Mouse (Mus musculus): ENCODE results near the gene Lcn2. TPM values are rescaled to one million over a fixed set of nuclear protein-coding genes. Genes with fewer than 3 reads are reported as not detected.

Gene Lcn2
- total and polyA plus RNA-seq, 3 experiments, result not detected

DNA sequence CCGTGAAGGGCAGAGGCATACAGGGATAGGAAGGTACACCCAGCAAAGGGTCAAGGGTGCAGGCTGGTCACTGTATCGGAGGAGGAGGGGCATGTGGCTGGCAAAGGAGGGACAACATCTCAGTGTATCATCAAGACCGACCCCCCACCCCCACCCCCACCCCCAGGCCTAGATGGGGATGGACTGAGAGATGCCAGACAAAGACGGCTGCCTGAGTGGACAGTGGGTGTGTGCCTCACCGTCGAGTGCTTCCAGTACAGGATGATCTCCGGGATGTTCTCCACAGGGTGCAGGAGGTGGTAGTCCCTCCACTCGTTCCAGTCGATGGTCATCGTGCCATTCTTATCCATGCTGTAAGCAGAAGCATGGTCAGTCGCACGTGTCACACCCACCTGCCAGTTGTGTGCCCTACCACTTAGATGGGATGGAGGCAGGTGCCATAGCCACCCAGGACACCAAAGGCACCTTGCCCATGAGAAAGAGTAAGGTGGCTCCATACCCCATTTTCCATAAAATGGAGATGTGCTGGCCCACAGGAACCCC, 32.1 kb upstream of the Lcn2 start:
- Histone ChIP-seq H3K27ac (ENCODE audit: insufficient read depth, low read depth) (no peak overlapping the region), H3K27me3 (replicated peaks) (no peaks in the 10 kb centered on the region), H3K9me3 (replicated peaks; ENCODE audit: low read length) (no peaks in the 10 kb centered on the region), H3K4me2 (ENCODE audit: insufficient read depth, low read depth, poor library complexity, severe bottlenecking) (no peak overlapping the region), H3K9ac (ENCODE audit: insufficient read depth, low read depth) (no peak overlapping the region), H3K4me1 (ENCODE audit: control insufficient read depth in 1 of 2, insufficient read depth in 2 of 2) (peaks cover 8 to 35% of the 10 kb centered on the region in 2 experiments), H3K36me3 (replicated peaks in 1 of 2; ENCODE audit: control insufficient read depth in 1 of 2, insufficient read depth in 1 of 2, low read length in 1 of 2) (peaks cover 54 to 62% of the 10 kb centered on the region in 2 experiments), H3K4me3 (replicated peaks in 1 of 3; ENCODE audit: low read depth in 2 of 3, low read length in 2 of 3, poor library complexity in 1 of 3) (no peak overlapping the region), H3K79me2 (replicated peaks; ENCODE audit: control insufficient read depth, extremely low read depth, insufficient read depth, poor library complexity, severe bottlenecking) (no peaks in the 10 kb centered on the region)
- no peak for TF ChIP-seq TCF12 (IDR thresholded peaks at IDR 0.05; ENCODE audit: low read depth, low read length)
- no peak for TF ChIP-seq IRF4 (IDR thresholded peaks at IDR 0.05; ENCODE audit: low read depth, low read length)
- DNase-seq (ENCODE audit: extremely low read depth), result no peak
- in situ Hi-C loops (cut with MboI; ENCODE audit: low pct_ligation_motif_present, low pct_unique_long_range_greater_than_20kb, low sequenced_read_pairs), result no loop called here
- dilution Hi-C loops (cut with MboI; ENCODE audit: extremely low pct_ligation_motif_present, extremely low pct_unique_long_range_greater_than_20kb, low sequenced_read_pairs), result no loop called here

DNA sequence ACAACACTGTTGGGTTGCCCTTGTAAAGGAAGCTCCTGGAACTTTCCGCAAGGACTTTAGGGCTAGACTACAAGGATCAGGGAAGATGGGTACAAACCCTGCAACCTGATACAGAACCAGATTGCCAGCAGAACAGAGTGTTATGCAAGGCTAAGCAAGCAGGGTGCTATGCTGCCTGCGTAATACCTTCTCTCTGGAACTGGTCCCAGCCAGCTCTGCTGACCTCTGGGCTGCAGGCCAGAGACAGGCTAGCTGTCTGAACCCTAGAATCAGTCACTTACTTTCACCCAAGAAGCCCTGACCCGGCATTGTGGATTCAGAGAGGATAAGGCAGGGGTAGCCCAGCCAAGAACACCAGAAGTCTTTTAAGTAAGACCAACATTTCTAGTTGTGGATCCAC, 31.3 kb upstream of the Lcn2 start:
- Histone ChIP-seq H3K27me3 (replicated peaks) (no peaks in the 10 kb centered on the region), H3K4me3 (replicated peaks in 1 of 3; ENCODE audit: low read depth in 2 of 3, low read length in 2 of 3, poor library complexity in 1 of 3) (no peak overlapping the region), H3K9me3 (replicated peaks; ENCODE audit: low read length) (no peaks in the 10 kb centered on the region), H3K36me3 (replicated peaks in 1 of 2; ENCODE audit: control insufficient read depth in 1 of 2, insufficient read depth in 1 of 2, low read length in 1 of 2) (peaks cover 56 to 69% of the 10 kb centered on the region in 2 experiments), H3K4me1 (ENCODE audit: control insufficient read depth in 1 of 2, insufficient read depth in 2 of 2) (peaks cover 8 to 32% of the 10 kb centered on the region in 2 experiments), H3K9ac (ENCODE audit: insufficient read depth, low read depth) (no peak overlapping the region), H3K4me2 (ENCODE audit: insufficient read depth, low read depth, poor library complexity, severe bottlenecking) (no peak overlapping the region), H3K79me2 (replicated peaks; ENCODE audit: control insufficient read depth, extremely low read depth, insufficient read depth, poor library complexity, severe bottlenecking) (no peaks in the 10 kb centered on the region), H3K27ac (ENCODE audit: insufficient read depth, low read depth) (no peak overlapping the region)
- in situ Hi-C loops (cut with MboI; ENCODE audit: low pct_ligation_motif_present, low pct_unique_long_range_greater_than_20kb, low sequenced_read_pairs) (loop anchor here (5.0 kb wide), 1 partner anchor 33 kb away; the partner anchor contains the start of genes Naif1 and Slc25a25), dilution Hi-C loops (cut with MboI; ENCODE audit: extremely low pct_ligation_motif_present, extremely low pct_unique_long_range_greater_than_20kb, low sequenced_read_pairs) (no loop called here)
- TF ChIP-seq E2F4 (IDR thresholded peaks at IDR 0.05; ENCODE audit: insufficient replicate concordance, low read depth, low read length) (no peak), SIN3A (IDR thresholded peaks at IDR 0.05; ENCODE audit: low read length) (no peak), MAFK (IDR thresholded peaks at IDR 0.05; ENCODE audit: insufficient replicate concordance, low read length) (no peak), ZNF384 (IDR thresholded peaks at IDR 0.05; ENCODE audit: low read depth, low read length) (no peak), ELF1 (IDR thresholded peaks at IDR 0.05; ENCODE audit: low read depth, low read length) (no peak), JUND (conservative IDR thresholded peaks at IDR 0.05; ENCODE audit: low read depth, low read length) (no peak), PAX5 (IDR thresholded peaks at IDR 0.05; ENCODE audit: low read length) (no peak), MYC (IDR thresholded peaks at IDR 0.05; ENCODE audit: low read depth, low read length) (no peak), MXI1 (IDR thresholded peaks at IDR 0.05; ENCODE audit: low read depth, low read length) (no peak), HCFC1 (IDR thresholded peaks at IDR 0.05; ENCODE audit: low read depth, low read length) (no peak)
- no peak for DNase-seq (ENCODE audit: extremely low read depth)
